Mouse (Mus musculus): ENCODE measurements around the gene Ccdc24. TPM values are rescaled to one million over a fixed set of nuclear protein-coding genes. Genes with fewer than 3 reads are reported as not detected.

Gene Ccdc24
- polyA plus RNA-seq (2015; fragmentation: Nextera tagmentation; extraction: Ambion mirVana): 0.33 and 0.41 TPM in 2 replicates

GRCm38 (mm10) chr4:117872471-117872886, at the start of gene Ccdc24:
Gene Ccdc24, minus strand, starts transcription at chr4:117872557.
- DNase-seq (ENCODE audit: low spot score) (peak; percentile 46), ATAC-seq (ENCODE audit: low FRiP score, low TSS enrichment) (peak; percentile 38)
- 11% methylated on average over 14 of the region's 14 CpGs for WGBS
- no peaks in the 10 kb centered on the region for H3K27me3 ChIP-seq (ENCODE audit: control insufficient read depth, insufficient read depth, low read length)
- no peak within 1 kb of the TSS for H3K27ac ChIP-seq (replicated peaks)
- TF ChIP-seq CTCF (IDR thresholded peaks at IDR 0.05; ENCODE audit: low read depth) (no peak), EP300 (optimal IDR thresholded peaks at IDR 0.05) (no peak)
- no peaks in the 10 kb centered on the region for H3K9me3 ChIP-seq (ENCODE audit: control insufficient read depth, low read length)
- H3K36me3 ChIP-seq (ENCODE audit: control insufficient read depth, insufficient read depth, low read length): no peaks in the 10 kb centered on the region; the same call in 1 of the 2 replicates
- H3K4me1 ChIP-seq (replicated peaks; ENCODE audit: control insufficient read depth, insufficient read depth): no peaks in the 10 kb centered on the region
- H3K4me2 ChIP-seq (replicated peaks; ENCODE audit: low read depth): peak within 1 kb of the TSS; percentile 43
- peak within 1 kb of the TSS; percentile 6; the same call in 1 of the 2 replicates for H3K4me3 ChIP-seq (ENCODE audit: low read depth, low read length)
- no peak within 1 kb of the TSS for H3K9ac ChIP-seq (ENCODE audit: low read length)

GRCm38 (mm10) chr4:117921358-117921757, 49.0 kb upstream of the Ccdc24 start:
- WGBS: 91% methylated on average over 2 of the region's 2 CpGs
- Histone ChIP-seq H3K9ac (ENCODE audit: low read length) (no peak overlapping the region), H3K4me3 (ENCODE audit: low read depth, low read length) (no peak overlapping the region), H3K4me2 (replicated peaks; ENCODE audit: low read depth) (no peak overlapping the region), H3K9me3 (ENCODE audit: control insufficient read depth, low read length) (no peaks in the 10 kb centered on the region), H3K27ac (replicated peaks) (no peak overlapping the region), H3K27me3 (ENCODE audit: control insufficient read depth, insufficient read depth, low read length) (peaks cover under 1% of the 10 kb centered on the region; the same call in 1 of the 2 replicates), H3K36me3 (ENCODE audit: control insufficient read depth, insufficient read depth, low read length) (no peaks in the 10 kb centered on the region), H3K4me1 (replicated peaks; ENCODE audit: control insufficient read depth, insufficient read depth) (no peaks in the 10 kb centered on the region)
- DNase-seq (ENCODE audit: low spot score) (no peak), ATAC-seq (ENCODE audit: low FRiP score, low TSS enrichment) (no peak)
- TF ChIP-seq EP300 (optimal IDR thresholded peaks at IDR 0.05) (no peak), CTCF (IDR thresholded peaks at IDR 0.05; ENCODE audit: low read depth) (no peak)

- no peak overlapping the region for H3K9ac ChIP-seq (ENCODE audit: low read length)
- ATAC-seq (ENCODE audit: low FRiP score, low TSS enrichment) (no peak), DNase-seq (ENCODE audit: low spot score) (no peak)
- H3K27me3 ChIP-seq (ENCODE audit: control insufficient read depth, insufficient read depth, low read length): no peaks in the 10 kb centered on the region
- no peaks in the 10 kb centered on the region for H3K9me3 ChIP-seq (ENCODE audit: control insufficient read depth, low read length)
- WGBS: 60% methylated on average over 5 of the region's 5 CpGs
- H3K27ac ChIP-seq (replicated peaks): no peak overlapping the region
- peaks cover 4% of the 10 kb centered on the region for H3K4me1 ChIP-seq (replicated peaks; ENCODE audit: control insufficient read depth, insufficient read depth)
- TF ChIP-seq CTCF (IDR thresholded peaks at IDR 0.05; ENCODE audit: low read depth): no peak
- TF ChIP-seq EP300 (optimal IDR thresholded peaks at IDR 0.05): no peak
- H3K36me3 ChIP-seq (ENCODE audit: control insufficient read depth, insufficient read depth, low read length): no peaks in the 10 kb centered on the region
- no peak overlapping the region for H3K4me3 ChIP-seq (ENCODE audit: low read depth, low read length)
- H3K4me2 ChIP-seq (replicated peaks; ENCODE audit: low read depth): no peak overlapping the region
Observed at GRCm38 (mm10) chr4:117918762-117919161, 46.4 kb upstream of the Ccdc24 start.

GRCm38 (mm10) chr4:117918261-117918660, 45.9 kb upstream of the Ccdc24 start:
- TF ChIP-seq CTCF (IDR thresholded peaks at IDR 0.05; ENCODE audit: low read depth) (no peak), EP300 (optimal IDR thresholded peaks at IDR 0.05) (no peak)
- no peak overlapping the region for H3K4me2 ChIP-seq (replicated peaks; ENCODE audit: low read depth)
- WGBS: 43% methylated on average over 3 of the region's 3 CpGs
- H3K4me3 ChIP-seq (ENCODE audit: low read depth, low read length): no peak overlapping the region
- no peak overlapping the region for H3K27ac ChIP-seq (replicated peaks)
- no peak overlapping the region for H3K9ac ChIP-seq (ENCODE audit: low read length)
- H3K27me3 ChIP-seq (ENCODE audit: control insufficient read depth, insufficient read depth, low read length): no peaks in the 10 kb centered on the region
- ATAC-seq (ENCODE audit: low FRiP score, low TSS enrichment) (no peak), DNase-seq (ENCODE audit: low spot score) (no peak)
- no peaks in the 10 kb centered on the region for H3K36me3 ChIP-seq (ENCODE audit: control insufficient read depth, insufficient read depth, low read length)
- H3K4me1 ChIP-seq (replicated peaks; ENCODE audit: control insufficient read depth, insufficient read depth): peaks cover 7% of the 10 kb centered on the region
- no peaks in the 10 kb centered on the region for H3K9me3 ChIP-seq (ENCODE audit: control insufficient read depth, low read length)

GRCm38 (mm10) chr4:117917847-117918246, 45.5 kb upstream of the Ccdc24 start:
- Histone ChIP-seq H3K9ac (ENCODE audit: low read length) (no peak overlapping the region), H3K4me3 (ENCODE audit: low read depth, low read length) (no peak overlapping the region), H3K27ac (replicated peaks) (no peak overlapping the region), H3K4me2 (replicated peaks; ENCODE audit: low read depth) (no peak overlapping the region), H3K27me3 (ENCODE audit: control insufficient read depth, insufficient read depth, low read length) (no peaks in the 10 kb centered on the region), H3K36me3 (ENCODE audit: control insufficient read depth, insufficient read depth, low read length) (no peaks in the 10 kb centered on the region), H3K9me3 (ENCODE audit: control insufficient read depth, low read length) (no peaks in the 10 kb centered on the region), H3K4me1 (replicated peaks; ENCODE audit: control insufficient read depth, insufficient read depth) (peaks cover 9% of the 10 kb centered on the region)
- WGBS: 78% methylated on average over 4 of the region's 4 CpGs
- DNase-seq (ENCODE audit: low spot score) (no peak), ATAC-seq (ENCODE audit: low FRiP score, low TSS enrichment) (no peak)
- no peak for TF ChIP-seq EP300 (optimal IDR thresholded peaks at IDR 0.05)
- no peak for TF ChIP-seq CTCF (IDR thresholded peaks at IDR 0.05; ENCODE audit: low read depth)

- Histone ChIP-seq H3K9ac (ENCODE audit: low read length) (no peak overlapping the region), H3K27me3 (ENCODE audit: control insufficient read depth, insufficient read depth, low read length) (no peaks in the 10 kb centered on the region), H3K27ac (replicated peaks) (no peak overlapping the region), H3K4me1 (replicated peaks; ENCODE audit: control insufficient read depth, insufficient read depth) (peaks cover 9% of the 10 kb centered on the region), H3K4me3 (ENCODE audit: low read depth, low read length) (no peak overlapping the region), H3K36me3 (ENCODE audit: control insufficient read depth, insufficient read depth, low read length) (no peaks in the 10 kb centered on the region), H3K4me2 (replicated peaks; ENCODE audit: low read depth) (no peak overlapping the region), H3K9me3 (ENCODE audit: control insufficient read depth, low read length) (no peaks in the 10 kb centered on the region)
- DNase-seq (ENCODE audit: low spot score) (no peak), ATAC-seq (ENCODE audit: low FRiP score, low TSS enrichment) (no peak)
- TF ChIP-seq CTCF (IDR thresholded peaks at IDR 0.05; ENCODE audit: low read depth): no peak
- TF ChIP-seq EP300 (optimal IDR thresholded peaks at IDR 0.05): no peak
- 85% methylated on average over 4 of the region's 4 CpGs for WGBS
Observed at GRCm38 (mm10) chr4:117917402-117917801, 45.0 kb upstream of the Ccdc24 start.
